Mouse (Mus musculus) embryonic fibroblast, embryonic 13.5 days (primary cell): ENCODE measurements around the gene Egfem1. TPM values are rescaled to one million over a fixed set of nuclear protein-coding genes. Genes with fewer than 3 reads are reported as not detected.

Experiments used
- H3K27ac ChIP-seq: 2 replicates; pipeline ENCODE4 v1.5.1; 2012; ENCODE audit warnings: low read length, control low read depth, inconsistent platforms; ENCODE audit not compliant: insufficient read depth
- H3K4me1 ChIP-seq: 2 replicates; pipeline ENCODE4 v1.6.1; 2011; ENCODE audit warnings: low read length; ENCODE audit not compliant: control insufficient read depth, insufficient read depth
- H3K4me3 ChIP-seq: 2 replicates; pipeline ENCODE4 v1.5.1; 2011; ENCODE audit warnings: mild to moderate bottlenecking, control low read depth, low read length; ENCODE audit not compliant: insufficient read depth
- CTCF ChIP-seq: IDR thresholded peaks from 2 replicates; pipeline ENCODE4 v1.5.1; 2011; ENCODE audit warnings: mild to moderate bottlenecking, control low read depth, low read length, moderate library complexity, borderline replicate concordance; ENCODE audit not compliant: insufficient read depth
- POLR2A ChIP-seq: IDR thresholded peaks from 2 replicates; pipeline ENCODE4 v1.6.1; 2011; ENCODE audit warnings: low read depth, mild to moderate bottlenecking, control low read depth, low read length, moderate library complexity
- polyA plus RNA-seq: library from polyadenylated mRNA; stranded (reverse); fragments of >200 nt; gene quantifications from 2 replicates; pipeline ENCODE4 v1.2.4, GENCODE M21; 2011; ENCODE audit warnings: low read depth; ENCODE audit not compliant: missing spikeins, insufficient read length

The Egfem1 gene
- polyA plus RNA-seq, 1 experiment: not detected

GRCm38 (mm10) chr3:29134509-29134908 lies 52.7 kb downstream of the Egfem1 start:
- Histone ChIP-seq H3K27ac (no peak overlapping the region), H3K4me3 (no peak overlapping the region), H3K4me1 (no peaks in the 10 kb centered on the region)
- TF ChIP-seq POLR2A (no peak), CTCF (no peak)

DNA sequence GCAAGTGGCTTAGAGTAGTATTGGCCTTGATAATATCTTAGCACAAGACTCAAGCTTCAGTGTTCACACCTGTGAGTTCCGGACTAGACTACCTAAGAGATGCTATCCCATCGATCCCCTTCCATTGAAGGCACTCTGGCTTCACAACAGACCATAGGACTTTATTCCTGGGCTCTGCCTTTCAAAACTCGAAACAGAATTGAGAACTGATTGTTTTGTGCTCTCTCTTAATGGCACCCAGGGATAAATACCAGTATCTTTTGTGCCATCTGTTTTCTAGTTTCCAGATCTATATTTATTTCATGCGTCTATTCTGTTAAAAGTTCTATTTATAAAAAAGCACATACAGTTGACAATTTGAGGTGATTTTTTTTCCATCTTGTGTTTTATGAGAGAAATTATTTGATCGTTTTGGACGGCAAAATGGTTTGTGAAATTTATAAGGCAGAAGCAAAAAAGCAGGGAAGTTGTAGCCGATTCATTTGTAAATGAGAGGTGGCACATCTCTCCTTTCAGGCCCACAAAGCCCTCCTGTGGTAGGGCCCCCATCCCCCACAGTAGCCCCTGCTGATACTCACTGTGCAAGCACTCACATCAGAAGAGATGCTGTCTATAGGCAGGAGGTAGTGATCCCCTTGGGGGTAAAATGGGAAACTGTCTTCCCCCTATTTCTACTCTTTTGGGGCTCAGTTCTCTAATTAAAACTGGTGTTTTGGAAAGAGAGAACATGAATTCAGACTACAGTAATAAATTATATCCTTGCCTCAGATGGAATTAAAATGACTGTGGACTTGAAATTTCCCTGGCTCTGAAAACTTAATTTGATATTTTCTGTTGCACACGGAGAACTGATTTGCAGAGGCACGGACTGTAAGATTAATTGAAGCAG lies 53.6 kb downstream of the Egfem1 start:
- H3K4me1 ChIP-seq: no peaks in the 10 kb centered on the region
- H3K27ac ChIP-seq: no peak overlapping the region
- no peak overlapping the region for H3K4me3 ChIP-seq
- TF ChIP-seq POLR2A: no peak

DNA sequence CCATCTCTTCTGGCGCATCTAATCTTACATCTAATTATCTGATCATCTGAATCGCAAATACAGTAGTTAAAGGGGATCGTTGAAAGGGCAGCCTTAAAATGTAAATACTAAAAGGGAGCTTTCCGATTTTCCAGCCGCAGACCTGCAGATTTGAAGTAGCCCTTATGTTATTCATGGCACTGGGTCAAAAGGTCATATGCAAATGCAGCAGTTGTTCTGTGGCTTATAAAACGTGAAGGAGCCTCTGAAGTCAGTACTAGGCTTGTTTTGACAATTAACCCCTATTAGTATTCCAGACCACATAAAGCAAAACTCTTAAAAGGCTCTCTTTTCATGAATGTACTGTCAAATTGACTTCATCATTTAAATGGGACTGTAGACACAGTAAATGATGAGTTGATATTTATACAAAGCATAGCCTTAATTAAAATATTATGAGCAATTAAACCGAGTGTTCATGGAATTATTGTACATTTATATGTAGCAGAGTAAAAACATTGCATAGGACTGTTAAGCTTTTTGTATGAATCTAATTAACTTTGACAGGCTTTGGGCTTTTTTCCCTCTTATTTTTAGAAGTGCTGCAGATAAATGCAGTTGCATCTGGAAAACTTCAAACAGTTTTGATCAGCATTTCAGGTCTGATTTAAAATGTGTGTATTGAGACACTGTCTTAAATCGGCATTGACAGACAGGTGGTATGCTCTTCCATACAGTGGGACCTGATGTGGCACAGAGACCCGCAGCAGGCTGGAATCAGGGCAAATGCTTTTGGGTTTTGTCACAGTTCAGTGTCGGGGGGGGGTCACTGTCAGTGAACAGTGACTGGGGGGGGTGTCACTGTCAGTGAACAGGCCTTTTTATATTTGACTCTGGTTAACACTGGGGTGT lies 54.5 kb downstream of the Egfem1 start:
- Histone ChIP-seq H3K27ac (no peak overlapping the region), H3K4me1 (no peaks in the 10 kb centered on the region), H3K4me3 (no peak overlapping the region)
- TF ChIP-seq CTCF (no peak), POLR2A (no peak)

GRCm38 (mm10) chr3:29168401-29168800 lies 86.6 kb downstream of the Egfem1 start:
- TF ChIP-seq CTCF (no peak), POLR2A (no peak)
- Histone ChIP-seq H3K4me1 (no peaks in the 10 kb centered on the region), H3K4me3 (no peak overlapping the region), H3K27ac (no peak overlapping the region)

- H3K4me3 ChIP-seq: no peak overlapping the region
- TF ChIP-seq CTCF (no peak), POLR2A (no peak)
- no peaks in the 10 kb centered on the region for H3K4me1 ChIP-seq
- H3K27ac ChIP-seq: no peak overlapping the region
These were observed 87.2 kb downstream of the Egfem1 start for GRCm38 (mm10) chr3:29169003-29169402.

- Histone ChIP-seq H3K27ac (no peak overlapping the region), H3K4me3 (no peak overlapping the region), H3K4me1 (no peaks in the 10 kb centered on the region)
- TF ChIP-seq CTCF (no peak), POLR2A (no peak)
These were observed 95.2 kb downstream of the Egfem1 start for GRCm38 (mm10) chr3:29176991-29177390.

GRCm38 (mm10) chr3:29182988-29183387 lies 101.2 kb downstream of the Egfem1 start:
- Histone ChIP-seq H3K27ac (no peak overlapping the region), H3K4me3 (no peak overlapping the region), H3K4me1 (no peaks in the 10 kb centered on the region)
- TF ChIP-seq POLR2A: no peak
- no peak for TF ChIP-seq CTCF

DNA sequence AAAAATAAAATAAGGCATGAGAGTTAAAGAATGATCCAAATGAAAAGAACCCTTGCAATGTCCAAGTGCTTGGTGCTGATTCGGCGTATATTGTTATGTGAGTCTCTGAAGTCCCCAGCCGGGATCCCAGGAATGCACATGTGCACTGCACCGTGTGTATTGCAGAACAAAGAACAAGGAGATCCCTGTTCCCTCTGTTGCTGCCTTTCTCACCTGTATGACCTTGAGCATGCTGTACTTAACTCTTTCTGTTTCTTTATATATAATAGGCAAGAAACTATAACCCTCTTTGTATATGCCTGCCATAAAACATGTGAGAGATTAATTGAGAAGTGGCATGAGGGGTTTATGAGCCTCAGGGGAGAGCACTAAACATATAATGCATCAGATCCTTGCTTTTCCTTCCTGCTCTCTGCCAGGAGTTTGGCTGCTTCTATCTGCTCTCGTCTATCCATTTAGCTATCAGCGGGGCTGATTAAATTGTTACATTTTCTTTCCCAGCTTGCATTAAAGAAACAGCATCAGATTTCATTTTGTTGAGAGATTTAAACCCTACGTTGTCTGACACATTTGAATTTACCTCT lies 101.9 kb downstream of the Egfem1 start:
- TF ChIP-seq CTCF: no peak
- TF ChIP-seq POLR2A: no peak
- H3K4me3 ChIP-seq: no peak overlapping the region
- H3K27ac ChIP-seq: no peak overlapping the region
- no peaks in the 10 kb centered on the region for H3K4me1 ChIP-seq

- Histone ChIP-seq H3K4me1 (no peaks in the 10 kb centered on the region), H3K27ac (no peak overlapping the region), H3K4me3 (no peak overlapping the region)
- no peak for TF ChIP-seq CTCF
- no peak for TF ChIP-seq POLR2A
These were observed 102.8 kb downstream of the Egfem1 start for GRCm38 (mm10) chr3:29184486-29185241.
